Mouse (Mus musculus) embryonic fibroblast, embryonic 13.5 days (primary cell): ENCODE measurements around the gene Syne2.

ENCODE experiments used
- CTCF ChIP-seq: IDR thresholded peaks from 2 replicates; pipeline ENCODE4 v1.5.1; 2011; ENCODE audit warnings: mild to moderate bottlenecking, control low read depth, low read length, moderate library complexity, borderline replicate concordance; ENCODE audit not compliant: insufficient read depth
- POLR2A ChIP-seq: IDR thresholded peaks from 2 replicates; pipeline ENCODE4 v1.6.1; 2011; ENCODE audit warnings: low read depth, mild to moderate bottlenecking, control low read depth, low read length, moderate library complexity

DNA sequence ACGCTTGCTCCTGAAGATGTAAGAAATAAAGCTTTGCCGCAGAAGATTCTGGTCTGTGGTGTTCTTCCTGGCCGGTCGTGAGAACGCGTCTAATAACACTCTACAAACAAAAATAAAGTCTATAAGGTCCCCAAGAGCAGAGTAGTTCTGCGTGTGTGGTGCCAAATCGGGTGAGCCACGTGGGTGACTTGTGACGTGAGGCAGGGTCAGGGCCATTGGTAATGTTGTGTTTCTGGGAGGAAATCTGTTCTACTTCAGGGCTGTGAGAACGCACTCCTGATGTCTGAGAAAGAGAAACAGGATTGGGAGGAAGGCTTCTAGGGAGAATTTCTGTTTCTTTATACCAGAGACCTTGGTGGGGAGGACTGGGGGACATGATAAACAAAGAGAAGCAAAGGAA is 42.0 kb downstream of the Syne2 start:
- no peak for TF ChIP-seq POLR2A
- no peak for TF ChIP-seq CTCF
